Mouse (Mus musculus) testis, adult 2 months (tissue): Measurements from ENCODE around the gene Lrp11.
A peak's percentile ranks its signal among the peaks of the same experiment; 100 is the strongest.

Source experiments
- CTCF ChIP-seq: fragments of 200-500 bp; IDR thresholded peaks from 2 replicates; pipeline ENCODE4 v1.5.1; 2012; ENCODE audit warnings: low read depth, mild to moderate bottlenecking, inconsistent platforms, low read length, moderate library complexity; ENCODE audit not compliant: control insufficient read depth, insufficient read depth, insufficient replicate concordance
- POLR2A ChIP-seq: fragments of 200-500 bp; IDR thresholded peaks from 2 replicates; pipeline ENCODE4 v1.6.1; 2012; ENCODE audit warnings: low read depth, mild to moderate bottlenecking, inconsistent platforms, low read length, moderate library complexity; ENCODE audit not compliant: control insufficient read depth

DNA sequence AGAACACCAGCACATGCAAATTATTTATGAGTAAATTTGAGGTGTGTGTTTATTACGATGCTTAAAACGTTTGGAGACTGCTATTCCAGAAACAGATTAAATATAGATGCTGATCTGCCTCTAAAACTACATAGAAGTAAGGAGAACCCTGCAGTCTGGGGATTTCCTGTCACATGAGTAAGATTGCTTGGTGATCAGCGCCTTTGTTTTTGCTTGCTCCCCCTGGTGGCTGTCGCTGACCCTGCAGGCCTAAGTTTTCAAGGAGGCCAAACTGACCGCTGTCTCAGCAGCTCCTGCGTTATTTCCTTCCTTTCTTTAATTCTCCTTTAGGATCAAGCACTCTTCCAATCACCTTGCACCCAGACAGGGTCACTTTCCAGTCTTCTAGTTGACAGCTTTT, 11.0 kb downstream of the Lrp11 start:
- TF ChIP-seq CTCF (peak; percentile 81), POLR2A (no peak)
